Mouse (Mus musculus) liver, embryonic 14.5 days (tissue): Measurements from ENCODE around the gene Kif1c. TPM values are rescaled to one million over a fixed set of nuclear protein-coding genes. Genes with fewer than 3 reads are reported as not detected.

Source experiments
- ATAC-seq: fragments of 200-750 bp; cut with Nextera tagmentation; 2 replicates; pipeline ENCODE4 v1.8.0; 2017; ENCODE audit warnings: moderate number of reproducible peaks, mild to moderate bottlenecking, moderate library complexity; ENCODE audit not compliant: insufficient read depth
- DNase-seq, 3 experiments: peaks; one replicate each; pipeline ENCODE4 v3.0.0-alpha.2; 2012 to 2013; ENCODE audit warnings: low read depth in 3 of 3, low spot score in 3 of 3
- H3K27ac ChIP-seq: fragments of 300-500 bp; sonication (generic); 2 replicates; pipeline ENCODE4 v1.5.1; 2014; ENCODE audit warnings: moderate library complexity, mild to moderate bottlenecking, control low read depth, inconsistent platforms
- H3K27me3 ChIP-seq: fragments of 300-500 bp; sonication (generic); 2 replicates; pipeline ENCODE4 v1.6.1; 2014; ENCODE audit warnings: mild to moderate bottlenecking, low read length, moderate library complexity; ENCODE audit not compliant: control insufficient read depth, insufficient read depth
- H3K36me3 ChIP-seq: fragments of 300-500 bp; sonication (generic); replicated peaks from 2 replicates; pipeline ENCODE4 v1.6.1; 2014; ENCODE audit warnings: low read depth; ENCODE audit not compliant: control insufficient read depth, insufficient read depth
- H3K4me1 ChIP-seq, 2 experiments: fragments of 200-500 bp in 1 of 2; fragments of 300-500 bp in 1 of 2; sonication (generic) in 1 of 2; replicated peaks; 2 replicates each; pipeline ENCODE4 v1.6.1; 2012 to 2014; ENCODE audit warnings: antibody characterized with exemption in 1 of 2, inconsistent platforms in 1 of 2, low read length in 1 of 2; ENCODE audit not compliant: control insufficient read depth in 2 of 2, insufficient read depth in 2 of 2
- H3K4me2 ChIP-seq: fragments of 300-500 bp; sonication (generic); 2 replicates; pipeline ENCODE4 v1.6.1; 2014; ENCODE audit warnings: low read depth, mild to moderate bottlenecking, control low read depth, moderate library complexity
- H3K4me3 ChIP-seq, 2 experiments: fragments of 200-500 bp in 1 of 2; fragments of 300-500 bp in 1 of 2; sonication (generic) in 1 of 2; 2 replicates each; pipeline ENCODE4 v1.5.1; 2012 to 2014; ENCODE audit warnings: low read depth in 2 of 2, low read length in 2 of 2, mild to moderate bottlenecking in 2 of 2, control low read depth in 1 of 2, inconsistent platforms in 1 of 2, moderate library complexity in 1 of 2; ENCODE audit not compliant: insufficient read depth in 1 of 2
- H3K9ac ChIP-seq: fragments of 300-500 bp; sonication (generic); replicated peaks from 2 replicates; pipeline ENCODE4 v1.6.1; 2014; ENCODE audit warnings: mild to moderate bottlenecking, control low read depth, moderate library complexity
- H3K9me3 ChIP-seq: fragments of 300-500 bp; sonication (generic); 2 replicates; pipeline ENCODE4 v1.6.1; 2016; ENCODE audit warnings: low read length, mixed read lengths; ENCODE audit not compliant: control insufficient read depth
- CTCF ChIP-seq: IDR thresholded peaks from 2 replicates; pipeline ENCODE4 v1.5.1; 2016; ENCODE audit warnings: antibody characterized with exemption, low read depth, control low read depth
- EP300 ChIP-seq: IDR thresholded peaks from 2 replicates; pipeline ENCODE4 v1.6.1; 2016; ENCODE audit warnings: antibody characterized with exemption, low read depth
- WGBS: fragments of 180-500 bp; shearing (Covaris S2); extraction: QIAGEN DNeasy Blood & Tissue Kit; methylation state at CpG from one replicate; pipeline ENCODE4 v1.1.7; 2014; ENCODE audit not compliant: insufficient replicate concordance; 5-methylcytosine and 5-hydroxymethylcytosine counted together
- polyA plus RNA-seq, 2 experiments: library from polyadenylated mRNA; depleted of rRNA in 1 of 2; stranded (reverse) in 1 of 2; unstranded in 1 of 2; fragments of >200 nt; fragmentation: Nextera tagmentation in 1 of 2; extraction: Ambion mirVana in 1 of 2; gene quantifications; 2 replicates each; pipeline versions ENCODE4 v1.2.1 to v1.2.3; 2012 to 2014

The Kif1c gene
- polyA plus RNA-seq, 2 experiments = 2.2 to 5.9 TPM

- Histone ChIP-seq H3K4me1 (peaks cover 0 to 2% of the 10 kb centered on the region in 2 experiments; a peak in 1 of 4 replicates), H3K9me3 (no peaks in the 10 kb centered on the region), H3K4me3 (no peak overlapping the region), H3K9ac (no peak overlapping the region), H3K4me2 (no peak overlapping the region), H3K27me3 (no peaks in the 10 kb centered on the region), H3K36me3 (no peaks in the 10 kb centered on the region), H3K27ac (no peak overlapping the region)
- DNase-seq = no peak
- ATAC-seq = no peak
- TF ChIP-seq CTCF = no peak
- no peak for TF ChIP-seq EP300
- WGBS = 57% methylated on average over 5 of the region's 5 CpGs
Measured at GRCm38 (mm10) chr11:70731178-70731577, 30.8 kb downstream of the Kif1c start.

- 38% methylated on average over 5 of the region's 5 CpGs for WGBS
- Histone ChIP-seq H3K9ac (no peak overlapping the region), H3K4me2 (no peak overlapping the region), H3K36me3 (no peaks in the 10 kb centered on the region), H3K27ac (no peak overlapping the region), H3K27me3 (no peaks in the 10 kb centered on the region), H3K9me3 (no peaks in the 10 kb centered on the region), H3K4me1 (peaks cover 0 to 2% of the 10 kb centered on the region in 2 experiments; a peak in 1 of 4 replicates), H3K4me3 (no peak overlapping the region)
- DNase-seq (no peak), ATAC-seq (no peak)
- TF ChIP-seq CTCF = no peak
- no peak for TF ChIP-seq EP300
Measured at GRCm38 (mm10) chr11:70733256-70733655, 32.9 kb downstream of the Kif1c start.

- Histone ChIP-seq H3K9ac (no peak overlapping the region), H3K4me1 (peaks cover 0 to 2% of the 10 kb centered on the region in 2 experiments; a peak in 1 of 4 replicates), H3K4me2 (no peak overlapping the region), H3K27ac (no peak overlapping the region), H3K4me3 (no peak overlapping the region), H3K9me3 (no peaks in the 10 kb centered on the region), H3K36me3 (no peaks in the 10 kb centered on the region), H3K27me3 (no peaks in the 10 kb centered on the region)
- TF ChIP-seq CTCF = no peak
- no peak for TF ChIP-seq EP300
- ATAC-seq (no peak), DNase-seq (no peak)
- 7% methylated on average over 5 of the region's 5 CpGs for whole genome bisulfite sequencing
Measured at GRCm38 (mm10) chr11:70737749-70738148, 37.4 kb downstream of the Kif1c start.

GRCm38 (mm10) chr11:70741603-70742002 lies 41.3 kb downstream of the Kif1c start:
- no peak for TF ChIP-seq CTCF
- no peak for TF ChIP-seq EP300
- H3K9ac ChIP-seq = no peak overlapping the region
- 61% methylated on average over 3 of the region's 3 CpGs for WGBS
- no peaks in the 10 kb centered on the region for H3K36me3 ChIP-seq
- ATAC-seq = no peak
- H3K9me3 ChIP-seq = no peaks in the 10 kb centered on the region
- H3K4me3 ChIP-seq = no peak overlapping the region
- H3K4me2 ChIP-seq = no peak overlapping the region
- no peak for DNase-seq
- H3K27ac ChIP-seq = no peak overlapping the region
- H3K27me3 ChIP-seq = no peaks in the 10 kb centered on the region
- no peaks in the 10 kb centered on the region; a peak in 1 of 4 replicates for H3K4me1 ChIP-seq

- H3K9me3 ChIP-seq = no peaks in the 10 kb centered on the region
- TF ChIP-seq EP300 (no peak), CTCF (no peak)
- WGBS = 73% methylated on average over 7 of the region's 7 CpGs
- no peaks in the 10 kb centered on the region for H3K36me3 ChIP-seq
- H3K27me3 ChIP-seq = no peaks in the 10 kb centered on the region
- no peak overlapping the region for H3K4me3 ChIP-seq
- no peak overlapping the region for H3K27ac ChIP-seq
- DNase-seq = no peak
- H3K4me1 ChIP-seq = no peaks in the 10 kb centered on the region; a peak in 1 of 4 replicates
- no peak overlapping the region for H3K9ac ChIP-seq
- no peak for ATAC-seq
- no peak overlapping the region for H3K4me2 ChIP-seq
Measured at GRCm38 (mm10) chr11:70742117-70742516, 41.8 kb downstream of the Kif1c start.
